Mouse (Mus musculus): ENCODE measurements at regions not wholly inside any gene's neighbourhood (a gene's known extent, or its start where the extent isn't known, plus 50 kb on each side); places are given as distances from the start of the nearest gene placed in this dataset.

DNA sequence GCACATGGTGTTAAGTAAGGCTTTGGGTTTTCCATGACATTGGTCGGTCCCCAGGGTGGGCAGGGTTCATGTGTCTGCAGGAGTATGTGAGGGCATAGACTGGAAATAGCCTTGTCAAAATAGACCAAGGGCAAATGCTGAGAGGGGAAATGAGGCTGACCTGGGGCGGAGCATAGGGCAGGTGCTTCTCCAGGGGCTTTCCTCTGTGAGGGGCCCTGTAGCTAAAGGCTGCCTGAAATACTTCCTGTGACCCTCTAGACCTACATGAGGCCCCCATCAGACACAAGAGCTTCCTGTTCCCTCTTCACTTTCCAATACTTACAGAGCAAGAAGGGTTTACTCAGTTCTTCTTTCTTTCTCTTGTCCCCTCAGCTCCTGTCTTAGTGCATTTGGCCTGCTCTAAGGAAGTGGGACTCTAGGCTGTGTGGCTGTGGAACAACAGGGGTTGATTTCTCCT lies 1258.7 kb upstream of the A1bg start:
- DNase-seq (ENCODE audit: extremely low spot score in 1 of 2, low spot score in 1 of 2), result no peak

DNA sequence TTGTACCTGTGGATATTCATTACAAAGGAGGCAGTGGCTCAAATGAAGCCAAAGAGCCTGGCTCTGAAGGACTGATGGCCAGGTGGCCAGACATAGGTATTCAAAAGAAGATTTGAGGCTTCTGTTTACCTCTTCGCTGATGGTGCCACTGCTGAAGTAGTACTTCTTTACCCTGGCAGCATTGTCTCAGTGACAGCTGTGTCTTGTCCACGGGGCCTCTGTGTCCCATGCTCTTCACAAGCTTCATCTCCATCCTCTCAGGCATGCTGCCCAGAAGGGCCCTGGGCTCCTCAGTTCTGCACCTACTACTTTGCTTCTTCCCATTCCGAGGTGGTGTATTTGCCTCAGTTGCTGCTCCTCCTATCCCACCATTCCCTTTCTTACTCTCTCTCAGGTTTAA lies 1257.9 kb upstream of the A1bg start:
- DNase-seq (ENCODE audit: extremely low spot score in 1 of 2, low spot score in 1 of 2), result no peak

DNA sequence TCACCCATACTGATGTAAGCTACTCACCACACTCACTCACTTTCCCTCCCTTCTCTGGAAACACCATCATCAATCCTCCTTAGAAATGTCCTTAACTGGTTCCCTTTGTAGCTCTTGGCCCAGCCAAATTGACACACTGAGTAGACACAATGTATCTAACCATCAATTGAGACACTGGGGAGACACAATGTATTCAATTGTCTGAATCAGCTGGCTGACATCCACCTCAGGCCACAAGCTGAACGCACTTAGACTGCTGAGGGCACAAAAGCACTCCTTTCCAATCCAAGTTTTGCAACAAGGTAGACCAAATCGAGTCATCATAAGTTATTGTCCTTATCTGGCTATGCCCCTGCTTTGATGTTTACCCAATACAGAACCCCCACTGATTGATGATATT lies 1257.0 kb upstream of the A1bg start:
- no peak for DNase-seq (ENCODE audit: extremely low spot score in 1 of 2, low spot score in 1 of 2)

DNA sequence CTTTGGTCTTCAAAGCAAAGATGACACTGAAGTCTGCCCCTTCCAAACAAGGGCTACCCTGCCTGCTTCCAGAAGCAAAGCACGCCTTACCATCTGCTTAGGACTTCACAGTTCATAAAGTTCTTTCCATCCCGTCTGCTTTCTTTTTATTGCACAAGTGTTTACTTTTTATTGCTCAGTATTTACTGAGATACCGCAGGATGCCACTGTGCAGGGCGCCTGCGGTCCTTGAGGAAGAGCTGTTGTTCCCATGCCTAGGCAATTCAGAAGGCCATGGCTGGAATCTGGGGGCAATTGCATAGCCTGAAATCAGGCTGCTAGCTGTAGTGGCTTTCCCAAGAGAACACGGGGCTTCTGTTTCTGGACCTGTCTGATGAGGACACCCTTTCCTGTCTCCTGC lies 1255.8 kb upstream of the A1bg start:
- no peak for DNase-seq (ENCODE audit: extremely low spot score in 1 of 2, low spot score in 1 of 2)

DNA sequence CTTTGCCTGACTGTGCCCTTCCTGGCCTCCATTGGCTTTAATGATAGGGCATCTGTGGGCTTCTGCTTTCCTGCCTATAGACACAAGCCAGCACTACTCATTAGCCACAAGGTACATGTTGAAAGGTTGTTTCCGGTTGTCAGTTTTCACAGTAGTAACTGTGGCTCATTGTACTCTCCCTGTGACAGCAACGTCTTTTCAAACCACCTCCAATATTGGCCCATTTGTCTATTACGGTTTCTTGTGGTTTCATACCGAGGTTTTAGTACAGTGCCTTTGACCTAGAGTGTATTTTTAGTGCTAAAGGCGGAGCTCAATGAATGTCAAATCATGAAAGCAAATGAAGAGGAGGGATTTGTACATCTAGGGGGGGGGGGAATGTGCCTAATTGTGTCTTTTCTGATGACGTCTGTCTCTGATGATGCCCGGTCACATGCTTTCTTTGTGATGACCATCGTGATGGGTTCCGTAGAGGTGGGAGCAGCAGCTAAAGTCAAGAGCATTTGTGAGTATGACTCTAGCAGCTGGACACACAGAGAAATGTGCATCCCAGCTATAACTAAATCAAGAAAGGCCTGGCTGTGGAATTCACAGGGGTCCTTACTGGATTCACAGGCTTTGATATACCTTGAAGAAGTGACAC lies 1255.1 kb upstream of the A1bg start:
- no peak for DNase-seq (ENCODE audit: extremely low spot score in 1 of 2, low spot score in 1 of 2)

DNA sequence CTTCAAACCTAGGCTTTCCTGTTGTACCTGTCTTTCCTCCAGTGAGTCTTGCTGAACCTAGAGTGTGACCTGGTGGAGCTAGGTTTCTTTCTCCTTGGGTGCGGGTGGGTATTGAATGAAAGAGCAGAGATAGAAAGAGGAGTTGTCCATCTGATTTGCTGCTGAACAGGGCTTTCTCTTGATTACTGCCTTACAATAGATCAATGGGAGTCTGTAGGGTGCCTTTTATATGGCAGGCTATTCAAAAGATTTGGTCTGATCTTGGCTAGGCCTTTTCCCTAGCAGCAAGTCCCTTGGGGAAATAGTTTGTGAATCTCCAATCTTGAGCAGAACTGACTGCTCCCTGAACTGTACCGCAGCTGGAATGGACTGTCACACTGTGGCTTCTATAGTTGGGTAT lies 1253.3 kb upstream of the A1bg start:
- DNase-seq (ENCODE audit: extremely low spot score in 1 of 2, low spot score in 1 of 2), result no peak

DNA sequence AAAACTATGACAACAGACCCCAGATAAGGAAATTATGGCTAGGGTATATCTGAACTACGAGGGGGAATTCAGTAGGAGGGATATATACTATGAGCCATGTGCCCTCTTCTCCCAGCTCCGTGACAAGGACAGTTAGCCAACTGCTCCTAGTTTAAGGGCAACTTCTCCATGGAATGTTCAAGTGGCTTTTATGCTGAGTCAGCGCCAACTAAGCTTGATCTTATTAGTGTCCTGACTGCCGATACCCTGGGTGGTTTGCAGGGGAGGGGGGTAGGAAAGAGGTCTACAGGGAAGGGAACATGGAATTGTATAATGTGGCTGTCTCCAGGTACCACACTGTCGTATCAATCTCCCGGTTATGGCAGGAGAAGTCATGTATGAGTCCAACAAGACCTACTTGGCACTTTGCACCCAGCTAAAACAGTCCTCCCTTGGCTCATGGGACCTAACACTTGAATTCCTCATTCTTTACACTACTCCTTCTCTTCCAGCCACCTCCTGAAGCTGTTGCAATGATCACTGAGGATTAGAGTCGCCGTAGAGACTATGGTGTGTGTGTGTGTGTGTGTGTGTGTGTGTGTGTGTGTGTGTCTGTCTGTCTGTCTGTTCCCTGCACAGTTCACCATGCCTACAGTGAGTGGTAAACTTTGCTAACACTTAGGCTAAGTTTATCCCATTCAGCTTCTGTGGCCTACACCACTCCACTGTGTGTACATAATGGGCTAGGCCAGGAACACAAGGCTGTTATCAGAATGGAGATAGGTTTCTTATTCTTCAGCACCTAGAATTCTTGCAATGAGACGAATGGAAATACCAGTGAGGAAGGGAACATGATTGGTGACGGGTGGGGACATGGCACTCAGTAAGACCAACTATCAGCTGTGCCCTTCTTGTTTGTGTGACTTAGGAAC lies 1251.1 kb upstream of the A1bg start:
- DNase-seq (ENCODE audit: extremely low spot score in 1 of 2, low spot score in 1 of 2), result no peak

DNA sequence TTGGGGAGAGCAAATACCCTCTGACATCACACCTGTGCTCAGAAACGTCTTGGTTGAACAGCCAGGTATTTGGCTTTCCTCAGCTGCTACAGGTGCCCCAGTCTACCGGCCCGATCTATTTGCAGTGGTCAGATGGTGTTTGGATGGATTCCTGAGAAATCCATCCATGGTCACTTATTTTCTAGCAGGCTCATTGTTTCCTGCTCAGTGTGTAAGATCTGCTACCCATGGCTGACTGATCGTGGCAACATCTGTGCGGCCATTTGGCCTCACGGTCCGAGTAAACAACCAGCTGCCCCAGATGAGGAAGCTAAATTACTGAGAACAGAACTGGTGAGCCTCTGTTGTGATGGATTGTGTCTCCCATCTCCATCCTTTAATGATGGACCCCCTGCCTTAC lies 1248.8 kb upstream of the A1bg start:
- DNase-seq (ENCODE audit: extremely low spot score in 1 of 2, low spot score in 1 of 2), result no peak

DNA sequence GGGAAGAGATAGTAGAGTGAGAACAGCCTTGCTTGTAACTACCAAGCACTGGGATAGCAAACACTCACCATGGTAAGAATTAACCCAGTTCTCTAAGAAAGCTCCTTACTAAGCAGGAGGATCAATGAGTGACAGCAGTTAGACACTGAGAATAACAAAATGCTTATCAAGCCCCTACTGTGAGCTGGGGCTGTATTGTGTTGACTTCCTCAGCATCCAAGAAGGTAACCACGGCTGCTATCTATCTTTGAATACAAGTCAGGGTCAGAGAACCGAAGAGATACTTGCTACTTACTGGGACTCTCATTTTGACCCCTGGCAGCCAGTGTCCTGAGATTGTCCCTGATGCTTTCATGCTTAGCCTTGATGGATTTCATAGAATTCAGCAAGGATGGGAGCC lies 1248.4 kb upstream of the A1bg start:
- DNase-seq (ENCODE audit: extremely low spot score in 1 of 2, low spot score in 1 of 2), result no peak

DNA sequence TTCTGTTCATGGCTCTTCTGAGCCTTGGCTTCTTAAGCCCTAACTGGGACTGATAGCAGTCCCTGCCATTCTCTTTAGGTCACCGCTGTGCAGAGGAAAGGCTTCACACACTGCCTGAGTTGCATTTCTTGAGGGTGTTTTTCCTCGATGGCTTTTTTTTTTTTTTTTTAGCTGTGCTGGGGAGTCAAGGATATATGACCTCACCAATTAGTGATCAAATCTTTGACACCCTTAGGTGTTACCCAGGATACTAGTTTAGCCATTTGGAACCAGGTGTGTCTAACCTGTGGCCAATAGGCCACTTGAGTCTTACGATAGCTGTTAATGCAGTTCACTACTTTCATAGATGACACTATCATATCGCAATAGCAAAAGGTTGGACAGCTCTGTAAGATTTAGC lies 1247.5 kb upstream of the A1bg start:
- DNase-seq (ENCODE audit: extremely low spot score in 1 of 2, low spot score in 1 of 2), result no peak

DNA sequence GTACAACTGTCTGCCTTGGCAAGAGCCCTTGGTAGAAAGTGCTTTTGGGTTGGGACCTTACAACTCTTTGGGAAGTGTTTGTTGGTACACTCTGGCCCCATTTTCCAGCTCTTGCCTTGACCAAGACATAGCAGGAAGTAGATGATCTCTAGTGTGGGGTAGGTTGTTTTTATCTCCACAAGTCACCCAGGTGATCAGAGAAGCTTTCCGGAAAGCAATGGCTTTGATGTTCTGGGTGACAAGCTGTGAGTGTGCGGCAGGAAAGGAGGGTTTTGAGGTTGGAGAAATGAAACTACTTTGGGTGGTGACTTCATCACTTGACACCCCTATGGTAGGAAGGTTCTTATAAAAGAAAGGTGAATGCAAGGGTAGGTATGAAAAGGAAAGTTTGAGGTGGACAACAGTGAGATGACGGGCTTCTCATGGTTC lies 1246.8 kb upstream of the A1bg start:
- DNase-seq (ENCODE audit: extremely low spot score in 1 of 2, low spot score in 1 of 2), result no peak

DNA sequence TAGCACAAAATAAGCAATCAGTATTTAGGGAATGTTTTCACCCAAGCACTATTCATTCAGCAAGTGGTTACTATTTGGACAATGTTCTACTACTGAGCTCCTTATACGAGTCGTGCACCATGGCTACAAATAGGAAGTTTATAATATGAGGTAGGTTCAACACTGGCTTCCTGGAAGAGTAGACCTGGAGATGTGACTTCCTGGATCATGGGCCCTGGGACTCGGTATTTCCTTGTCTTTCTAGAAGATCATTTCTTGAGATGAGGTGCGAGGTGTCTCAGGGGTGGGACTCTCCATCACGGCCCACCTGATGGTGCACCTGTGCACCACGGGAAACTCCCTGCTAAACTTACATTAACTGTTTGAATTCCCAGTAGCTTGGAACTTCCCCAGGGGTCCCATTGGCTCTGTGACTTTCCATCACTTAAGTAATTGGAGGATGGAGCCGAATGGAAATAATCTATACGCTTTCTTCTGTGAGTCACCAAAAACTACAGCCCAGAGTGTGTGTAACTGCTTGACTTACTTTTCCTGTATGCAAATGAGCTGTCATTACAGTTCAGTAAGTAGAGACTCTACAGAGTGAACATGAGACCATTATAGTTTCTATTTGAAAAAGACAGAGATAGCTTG lies 1246.3 kb upstream of the A1bg start:
- no peak for DNase-seq (ENCODE audit: extremely low spot score in 1 of 2, low spot score in 1 of 2)

DNA sequence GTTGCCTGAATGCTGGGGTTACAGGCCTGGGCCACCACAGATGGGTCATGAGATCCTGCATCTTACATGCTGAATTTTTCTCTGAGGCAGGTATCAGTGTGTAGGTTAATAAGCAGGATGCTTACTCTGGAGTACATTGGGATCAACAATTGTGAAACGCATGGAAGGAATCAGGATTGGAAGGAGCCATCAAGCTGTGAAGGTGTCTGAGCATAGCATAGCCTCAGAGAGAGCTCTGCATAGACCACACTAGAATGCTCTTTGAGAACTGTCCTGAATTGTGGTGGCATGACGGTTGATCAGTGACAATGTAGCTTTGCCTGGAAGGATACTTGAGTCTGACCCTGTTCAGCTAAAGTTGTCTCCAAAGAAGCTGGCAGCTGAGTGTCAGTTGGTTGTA lies 1245.7 kb upstream of the A1bg start:
- DNase-seq (ENCODE audit: extremely low spot score in 1 of 2, low spot score in 1 of 2), result no peak

DNA sequence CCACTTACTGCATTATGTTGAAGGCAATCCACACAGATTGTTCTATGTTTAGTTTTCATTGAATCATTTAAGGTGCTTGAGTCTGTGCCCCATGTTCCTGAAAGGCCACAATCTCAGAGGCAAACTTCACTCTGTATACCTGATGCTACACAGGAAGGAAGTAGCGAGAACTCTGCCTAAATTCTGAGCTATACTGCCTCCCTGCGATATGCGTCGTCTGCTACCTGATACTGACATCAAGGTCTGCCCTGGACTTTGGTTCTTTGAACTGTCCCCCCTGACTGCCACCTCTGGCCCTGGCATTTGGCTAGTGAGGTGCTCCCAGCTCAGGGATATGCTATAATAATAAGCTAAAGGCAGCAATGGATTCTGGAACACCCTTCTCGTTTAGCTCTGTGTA lies 1244.0 kb upstream of the A1bg start:
- no peak for DNase-seq (ENCODE audit: extremely low spot score in 1 of 2, low spot score in 1 of 2)

DNA sequence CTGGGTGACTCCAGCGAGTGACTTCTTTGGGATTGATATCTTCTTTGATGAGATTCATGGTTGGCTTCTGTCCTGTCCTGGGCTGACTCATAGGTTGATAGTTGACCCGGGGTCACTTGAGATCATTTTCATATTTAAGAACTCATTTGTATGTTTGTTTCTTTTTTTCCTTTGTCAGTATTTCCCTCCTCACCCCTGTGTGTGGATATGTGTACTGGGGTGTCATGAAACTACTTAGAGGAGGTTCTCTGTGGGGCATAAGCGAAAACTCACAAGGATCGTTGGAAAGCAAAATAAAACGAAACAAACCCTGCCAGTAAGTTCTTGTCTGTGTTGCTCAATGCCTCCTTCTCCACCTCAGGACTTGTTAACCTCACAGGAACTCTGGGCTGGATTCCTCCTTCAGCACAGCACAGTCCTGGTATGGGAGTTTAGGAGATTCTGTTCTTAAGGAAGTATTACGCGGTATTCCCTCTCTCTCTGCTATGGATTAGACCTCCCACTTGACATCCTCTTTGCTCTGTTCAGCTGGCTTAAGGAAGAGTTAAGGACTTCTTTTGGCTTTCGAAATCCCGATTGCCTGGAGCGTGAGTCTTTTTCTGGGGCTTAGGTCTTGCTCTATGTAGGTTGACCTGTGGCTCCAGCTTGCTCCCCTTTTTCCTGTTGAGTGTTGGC lies 1243.2 kb upstream of the A1bg start:
- DNase-seq (ENCODE audit: extremely low spot score in 1 of 2, low spot score in 1 of 2), result no peak

DNA sequence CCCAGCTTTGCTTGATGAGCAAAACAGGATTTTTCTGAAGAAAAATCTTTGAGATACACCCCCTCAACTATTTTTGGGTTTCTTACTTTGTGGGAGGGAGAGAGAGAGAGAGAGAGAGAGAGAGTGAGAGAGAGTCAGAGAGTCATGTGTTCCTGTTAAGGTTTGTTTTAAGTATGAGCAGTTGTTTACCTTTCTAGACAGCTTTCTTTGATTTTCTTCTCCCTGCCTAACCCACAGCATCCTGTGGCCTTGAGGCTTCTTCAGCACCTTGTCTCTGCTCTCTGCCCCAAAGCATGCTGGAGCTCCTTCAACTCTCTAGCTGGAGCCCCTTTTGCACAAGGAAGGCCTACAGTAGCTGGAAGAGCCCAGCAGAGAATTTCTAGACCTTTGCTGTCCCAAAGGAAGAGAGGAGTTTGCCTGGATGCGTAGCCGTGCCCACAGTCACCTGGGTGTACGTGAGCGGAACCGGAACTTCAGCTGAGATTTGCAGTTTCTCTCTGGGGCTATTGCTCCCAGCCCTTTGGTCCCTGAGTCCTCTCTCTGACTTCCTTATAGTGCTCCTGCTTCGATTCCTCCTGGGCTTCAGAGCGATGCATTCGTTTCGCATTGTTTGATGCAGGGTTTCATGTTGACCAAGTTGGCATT lies 1242.1 kb upstream of the A1bg start:
- DNase-seq (ENCODE audit: extremely low spot score in 1 of 2, low spot score in 1 of 2), result no peak

DNA sequence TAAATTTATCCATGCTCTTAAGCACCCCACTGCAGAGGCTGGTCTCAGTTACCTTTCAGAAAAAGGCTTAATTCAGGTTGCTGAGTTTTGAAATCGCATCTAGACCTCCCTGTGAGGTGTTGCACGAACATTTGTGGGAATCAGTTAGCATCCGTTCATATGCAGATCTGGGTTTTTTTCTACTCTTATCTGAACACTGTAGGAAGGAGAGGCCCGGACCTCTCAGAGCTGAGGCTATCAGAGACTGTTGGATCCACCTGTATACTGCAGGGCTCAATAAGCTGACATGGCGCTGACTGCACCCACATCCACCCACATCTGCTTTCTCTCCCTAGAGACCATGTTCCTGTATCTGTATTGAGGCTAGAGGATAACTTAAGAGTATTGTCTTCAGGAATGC lies 1240.4 kb upstream of the A1bg start:
- DNase-seq (ENCODE audit: extremely low spot score in 1 of 2, low spot score in 1 of 2), result no peak

DNA sequence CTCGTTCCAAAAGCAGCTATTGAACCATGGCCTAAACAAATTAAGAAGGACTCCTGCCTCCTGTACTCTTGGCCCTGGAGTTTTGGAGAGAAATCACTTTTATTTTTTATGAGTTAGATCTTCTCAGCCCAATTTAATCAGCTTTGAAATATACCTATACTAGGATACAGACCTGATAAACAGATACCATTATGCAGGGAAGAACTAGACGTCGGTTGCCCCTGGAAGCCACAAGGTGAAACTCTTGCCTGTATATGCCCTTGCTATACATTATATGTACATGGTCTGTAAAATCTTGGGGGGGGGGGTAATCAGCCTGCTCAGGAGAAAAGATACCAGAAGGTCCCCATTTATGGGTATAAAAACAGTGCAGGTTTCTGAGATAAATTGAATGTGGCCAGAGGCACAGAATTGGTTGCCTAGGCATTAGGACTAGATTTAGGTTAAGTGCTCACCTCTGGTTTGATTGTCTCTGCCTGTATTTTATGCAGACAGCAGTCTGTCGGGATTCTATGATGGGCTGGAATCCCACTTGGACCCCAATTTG lies 1239.9 kb upstream of the A1bg start:
- no peak for DNase-seq (ENCODE audit: extremely low spot score in 1 of 2, low spot score in 1 of 2)

DNA sequence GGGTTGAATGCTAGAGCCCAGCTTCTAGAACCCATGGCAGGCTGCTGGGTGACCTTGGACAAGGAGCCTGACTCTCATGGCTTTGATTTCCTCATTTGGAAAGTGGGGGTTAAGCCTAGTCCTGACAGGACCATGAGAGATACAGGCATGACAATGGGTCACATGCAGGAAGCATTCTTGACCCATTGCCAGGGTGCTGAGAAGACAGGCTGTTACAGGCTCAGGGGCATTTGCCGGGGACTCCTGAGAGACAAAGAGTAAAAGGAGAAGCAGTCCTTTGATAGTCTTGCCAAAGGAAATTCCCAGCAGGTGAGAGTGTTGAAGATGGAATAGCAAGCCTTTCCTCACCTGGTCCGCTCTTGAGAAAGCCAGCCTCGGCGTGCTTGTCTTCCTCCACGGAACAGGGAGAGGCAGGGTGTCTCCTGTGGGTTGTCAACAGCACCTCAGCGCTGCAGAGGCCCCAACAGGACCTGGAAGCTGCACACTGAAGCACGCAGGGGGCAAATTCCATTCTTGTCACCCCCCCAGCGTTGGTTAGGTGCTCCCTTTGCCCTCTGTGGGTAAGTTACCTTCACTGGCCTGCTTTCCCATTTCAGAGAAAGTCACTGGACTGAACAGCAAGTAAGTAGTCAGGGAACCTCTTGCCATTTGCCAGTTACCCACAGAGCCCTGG lies 1239.3 kb upstream of the A1bg start:
- no peak for DNase-seq (ENCODE audit: extremely low spot score in 1 of 2, low spot score in 1 of 2)

DNA sequence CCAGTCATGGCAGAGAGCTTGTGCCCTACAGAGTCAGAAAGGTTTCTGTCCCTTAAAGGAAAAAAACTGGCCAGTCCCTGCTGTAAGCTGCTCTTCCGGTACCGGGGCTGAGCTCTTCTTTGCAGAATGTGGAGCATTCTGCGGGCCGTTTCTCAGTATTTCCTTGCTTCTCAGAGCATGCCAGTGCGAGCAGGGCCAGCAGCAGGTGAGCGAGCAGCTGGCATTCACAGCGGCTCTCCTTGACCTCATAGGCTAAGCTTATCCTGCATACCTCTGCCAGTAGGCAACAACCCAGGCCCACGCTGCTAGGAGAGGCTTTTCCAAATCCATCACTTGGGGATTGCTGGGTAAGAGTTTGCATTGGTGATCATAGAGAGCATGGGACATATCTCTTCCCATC lies 1238.2 kb upstream of the A1bg start:
- DNase-seq (ENCODE audit: extremely low spot score in 1 of 2, low spot score in 1 of 2), result no peak
